Mouse (Mus musculus) bone marrow, adult 2 months (tissue): Measurements from ENCODE around the gene Slc35b4. TPM values are rescaled to one million over a fixed set of nuclear protein-coding genes. Genes with fewer than 3 reads are reported as not detected.

Source experiments
- H3K27ac ChIP-seq: fragments of 200-500 bp; 2 replicates; pipeline ENCODE4 v1.5.1; 2012; ENCODE audit warnings: low read depth, mild to moderate bottlenecking, control low read depth, inconsistent platforms, low read length; ENCODE audit not compliant: control insufficient read depth, poor library complexity, insufficient read depth
- H3K4me1 ChIP-seq: fragments of 200-500 bp; 2 replicates; pipeline ENCODE4 v1.6.1; 2011; ENCODE audit warnings: low read length; ENCODE audit not compliant: control insufficient read depth, insufficient read depth
- H3K4me3 ChIP-seq: fragments of 200-500 bp; replicated peaks from 2 replicates; pipeline ENCODE3; 2011; ENCODE audit warnings: mild to moderate bottlenecking, low read depth, low read length, control low read depth; ENCODE audit not compliant: control insufficient read depth
- CTCF ChIP-seq: fragments of 200-500 bp; IDR thresholded peaks from 2 replicates; pipeline ENCODE4 v1.5.1; 2011; ENCODE audit warnings: low read length, control low read depth; ENCODE audit not compliant: control insufficient read depth, insufficient read depth
- POLR2A ChIP-seq: fragments of 200-500 bp; IDR thresholded peaks from 2 replicates; pipeline ENCODE4 v1.6.1; 2011; ENCODE audit warnings: low read depth, mild to moderate bottlenecking, control low read depth, low read length, borderline replicate concordance; ENCODE audit not compliant: control insufficient read depth
- WGBS: fragments of 180-500 bp; shearing (Covaris S2); methylation state at CpG from one replicate; pipeline ENCODE4 v1.1.7; 2018; 5-methylcytosine and 5-hydroxymethylcytosine counted together
- polyA plus RNA-seq: library from polyadenylated mRNA; stranded (reverse); fragments of >200 nt; gene quantifications from 2 replicates; pipeline ENCODE4 v1.2.4, GENCODE M21; 2011; ENCODE audit warnings: low replicate concordance; ENCODE audit not compliant: missing spikeins, insufficient read depth, insufficient read length

Slc35b4 gene
- polyA plus RNA-seq, 1 experiment: 5.1 TPM

GRCm38 (mm10) chr6:34162607-34163006 lies 14.3 kb downstream of the Slc35b4 start:
- H3K27ac ChIP-seq: no peak overlapping the region
- H3K4me1 ChIP-seq: no peaks in the 10 kb centered on the region; the same call in 1 of the 2 replicates
- TF ChIP-seq POLR2A (no peak), CTCF (no peak)
- 86% methylated on average over 2 of the region's 2 CpGs for WGBS
- H3K4me3 ChIP-seq: no peak overlapping the region

GRCm38 (mm10) chr6:34161511-34161910 lies 15.4 kb downstream of the Slc35b4 start:
- 68% methylated on average over 7 of the region's 7 CpGs for WGBS
- H3K4me3 ChIP-seq: no peak overlapping the region
- no peak overlapping the region for H3K27ac ChIP-seq
- TF ChIP-seq POLR2A (no peak), CTCF (no peak)
- H3K4me1 ChIP-seq: peaks cover 6% of the 10 kb centered on the region

- no peak for TF ChIP-seq CTCF
- TF ChIP-seq POLR2A: no peak
- WGBS: 86% methylated on average over 7 of the region's 7 CpGs
- H3K4me3 ChIP-seq: no peak overlapping the region
- H3K27ac ChIP-seq: no peak overlapping the region
- H3K4me1 ChIP-seq: peaks cover 6% of the 10 kb centered on the region
These were observed 16.0 kb downstream of the Slc35b4 start for GRCm38 (mm10) chr6:34160816-34161310.

- Histone ChIP-seq H3K4me3 (no peak overlapping the region), H3K4me1 (peaks cover 6% of the 10 kb centered on the region), H3K27ac (no peak overlapping the region)
- TF ChIP-seq POLR2A (no peak), CTCF (no peak)
- 85% methylated on average over 23 of the region's 23 CpGs for WGBS
These were observed 16.7 kb downstream of the Slc35b4 start for GRCm38 (mm10) chr6:34159998-34160815.

GRCm38 (mm10) chr6:34156841-34157748 lies 19.8 kb downstream of the Slc35b4 start:
- Histone ChIP-seq H3K27ac (0 out of 2 replicates have a peak overlapping the region, but pooled peaks have one; percentile 4), H3K4me3 (no peak overlapping the region), H3K4me1 (peaks cover 6% of the 10 kb centered on the region)
- TF ChIP-seq CTCF (no peak), POLR2A (no peak)
- 50% methylated on average over 14 of the region's 14 CpGs for WGBS

- WGBS: 1% methylated on average over 5 of the region's 5 CpGs
- Histone ChIP-seq H3K4me1 (peaks cover 6% of the 10 kb centered on the region), H3K4me3 (no peak overlapping the region), H3K27ac (no peak overlapping the region)
- no peak for TF ChIP-seq POLR2A
- TF ChIP-seq CTCF: no peak
These were observed 20.9 kb downstream of the Slc35b4 start for GRCm38 (mm10) chr6:34156057-34156456.

- TF ChIP-seq POLR2A (no peak), CTCF (no peak)
- 30% methylated on average over 15 of the region's 15 CpGs for WGBS
- peaks cover 6% of the 10 kb centered on the region for H3K4me1 ChIP-seq
- H3K4me3 ChIP-seq: no peak overlapping the region
- H3K27ac ChIP-seq: peak overlapping the region; percentile 23; the same call in 1 of the 2 replicates
These were observed 21.6 kb downstream of the Slc35b4 start for GRCm38 (mm10) chr6:34155137-34155804.
